Mouse (Mus musculus) MEL (cell line): ENCODE results near the gene Prpsap1. TPM values are rescaled to one million over a fixed set of nuclear protein-coding genes. Genes with fewer than 3 reads are reported as not detected.

Source experiments
- DNase-seq: peaks from one replicate; pipeline ENCODE4 v3.0.0; 2011; ENCODE audit warnings: low read depth, low spot score
- H3K27ac ChIP-seq: 2 replicates; pipeline ENCODE4 v1.5.1; 2012; ENCODE audit warnings: low read depth, mild to moderate bottlenecking, control low read depth, low read length, moderate library complexity; ENCODE audit not compliant: control insufficient read depth
- H3K27me3 ChIP-seq, 2 experiments: fragments of 150-350 bp in 1 of 2; sonication (generic) in 1 of 2; 2 replicates each; pipeline ENCODE4 v1.6.1; 2012; ENCODE audit warnings: low read length in 2 of 2, mild to moderate bottlenecking in 2 of 2, improper control_type of control experiment in 1 of 2, moderate library complexity in 1 of 2; ENCODE audit not compliant: insufficient read depth in 2 of 2, control insufficient read depth in 1 of 2
- H3K36me3 ChIP-seq, 2 experiments: 2 replicates each; pipeline ENCODE4 v1.6.1; 2012 to 2014; ENCODE audit warnings: low read length in 2 of 2, improper control_type of control experiment in 1 of 2, inconsistent platforms in 1 of 2, mild to moderate bottlenecking in 1 of 2; ENCODE audit not compliant: insufficient read depth in 2 of 2, control insufficient read depth in 1 of 2
- H3K4me1 ChIP-seq, 2 experiments: fragments of 150-350 bp in 1 of 2; sonication (generic) in 1 of 2; 2 replicates each; pipeline ENCODE4 v1.6.1; 2012; ENCODE audit warnings: low read length in 2 of 2, improper control_type of control experiment in 1 of 2, mild to moderate bottlenecking in 1 of 2; ENCODE audit not compliant: insufficient read depth in 2 of 2, control insufficient read depth in 1 of 2
- H3K4me3 ChIP-seq, 2 experiments: fragments of 150-350 bp in 1 of 2; sonication (generic) in 1 of 2; 2 replicates each; pipeline ENCODE4 v1.5.1; 2012; ENCODE audit warnings: low read depth in 2 of 2, low read length in 2 of 2, mild to moderate bottlenecking in 2 of 2, moderate library complexity in 2 of 2, control low read depth in 1 of 2, improper control_type of control experiment in 1 of 2; ENCODE audit not compliant: control insufficient read depth in 1 of 2, insufficient read depth in 1 of 2
- H3K79me2 ChIP-seq: 2 replicates; pipeline ENCODE4 v1.6.1; 2012; ENCODE audit warnings: mild to moderate bottlenecking, low read length, moderate library complexity; ENCODE audit not compliant: control insufficient read depth, poor library complexity, insufficient read depth
- H3K9ac ChIP-seq: 2 replicates; pipeline ENCODE4 v1.6.1; 2012; ENCODE audit warnings: low read depth, mild to moderate bottlenecking, control low read depth, low read length, moderate library complexity; ENCODE audit not compliant: control insufficient read depth, poor library complexity, severe bottlenecking
- H3K9me3 ChIP-seq: fragments of 150-350 bp; sonication (generic); replicated peaks from 2 replicates; pipeline ENCODE4 v1.6.1; 2012; ENCODE audit warnings: mild to moderate bottlenecking, low read length, improper control_type of control experiment, moderate library complexity; ENCODE audit not compliant: insufficient read depth
- BHLHE40 ChIP-seq: IDR thresholded peaks from 2 replicates; pipeline ENCODE4 v1.6.1; 2012; ENCODE audit warnings: low read depth, mild to moderate bottlenecking, inconsistent platforms, low read length, improper control_type of control experiment, borderline replicate concordance
- CHD1 ChIP-seq: IDR thresholded peaks from 2 replicates; pipeline ENCODE4 v1.6.1; 2012; ENCODE audit warnings: low read depth, mild to moderate bottlenecking, inconsistent platforms, low read length, improper control_type of control experiment
- CHD2 ChIP-seq: IDR thresholded peaks from 2 replicates; pipeline ENCODE4 v1.6.1; 2011; ENCODE audit warnings: low read length, improper control_type of control experiment
- CTCF ChIP-seq, 3 experiments: IDR thresholded peaks in 2 of 3; conservative IDR thresholded peaks in 1 of 3; 2 replicates each; pipeline ENCODE4 v1.5.1; 2011 to 2012; ENCODE audit warnings: low read length in 3 of 3, low read depth in 2 of 3, mild to moderate bottlenecking in 2 of 3, improper control_type of control experiment in 1 of 3, inconsistent platforms in 1 of 3, mixed read lengths in 1 of 3, moderate library complexity in 1 of 3; ENCODE audit not compliant: control insufficient read depth in 1 of 3, insufficient read depth in 1 of 3, poor library complexity in 1 of 3, severe bottlenecking in 1 of 3
- EP300 ChIP-seq, 2 experiments: IDR thresholded peaks; 2 replicates each; pipeline ENCODE4 v1.6.1; 2011; ENCODE audit warnings: improper control_type of control experiment in 2 of 2, low read length in 2 of 2, low read depth in 1 of 2, mild to moderate bottlenecking in 1 of 2
- ETS1 ChIP-seq: IDR thresholded peaks from 2 replicates; pipeline ENCODE4 v1.6.1; 2012; ENCODE audit warnings: low read depth, mild to moderate bottlenecking, inconsistent platforms, low read length, improper control_type of control experiment, moderate library complexity
- GATA1 ChIP-seq: IDR thresholded peaks from 2 replicates; pipeline ENCODE4 v1.6.1; 2011; ENCODE audit warnings: low read depth, low read length, improper control_type of control experiment
- HCFC1 ChIP-seq: IDR thresholded peaks from 2 replicates; pipeline ENCODE4 v1.6.1; 2012; ENCODE audit warnings: low read depth, mild to moderate bottlenecking, inconsistent platforms, low read length, improper control_type of control experiment, moderate library complexity
- KAT2A ChIP-seq: conservative IDR thresholded peaks from 2 replicates; pipeline ENCODE4 v1.6.1; 2012; ENCODE audit warnings: low read depth, low read length, improper control_type of control experiment, inconsistent platforms
- MAFK ChIP-seq: IDR thresholded peaks from 2 replicates; pipeline ENCODE4 v1.6.1; 2011; ENCODE audit warnings: low read depth, mild to moderate bottlenecking, low read length, improper control_type of control experiment, borderline replicate concordance
- MAX ChIP-seq: IDR thresholded peaks from 2 replicates; pipeline ENCODE4 v1.6.1; 2011; ENCODE audit warnings: low read length, improper control_type of control experiment
- MAZ ChIP-seq: IDR thresholded peaks from 2 replicates; pipeline ENCODE4 v1.6.1; 2012; ENCODE audit warnings: low read depth, mild to moderate bottlenecking, inconsistent platforms, low read length, improper control_type of control experiment
- MEF2A ChIP-seq: IDR thresholded peaks from 2 replicates; pipeline ENCODE4 v1.6.1; 2014; ENCODE audit warnings: low read depth, mild to moderate bottlenecking, inconsistent platforms, low read length, improper control_type of control experiment; ENCODE audit not compliant: poor library complexity, insufficient replicate concordance, severe bottlenecking; ENCODE audit errors: extremely low read depth
- MYB ChIP-seq: IDR thresholded peaks from 2 replicates; pipeline ENCODE4 v1.6.1; 2011; ENCODE audit warnings: mild to moderate bottlenecking, low read depth, low read length, improper control_type of control experiment
- MYC ChIP-seq: IDR thresholded peaks from 2 replicates; pipeline ENCODE4 v1.6.1; 2011; ENCODE audit warnings: low read depth, mild to moderate bottlenecking, low read length, improper control_type of control experiment, moderate library complexity
- NRF1 ChIP-seq: IDR thresholded peaks from 2 replicates; pipeline ENCODE4 v1.6.1; 2014; ENCODE audit warnings: low read depth, mild to moderate bottlenecking, inconsistent platforms, low read length, improper control_type of control experiment, moderate library complexity; ENCODE audit not compliant: poor library complexity, insufficient read depth, severe bottlenecking
- POLR2A ChIP-seq, 2 experiments: IDR thresholded peaks; 2 replicates each; pipeline ENCODE4 v1.6.1; 2011 to 2012; ENCODE audit warnings: low read length in 2 of 2, mild to moderate bottlenecking in 2 of 2, control low read depth in 1 of 2, improper control_type of control experiment in 1 of 2, low read depth in 1 of 2, moderate library complexity in 1 of 2; ENCODE audit not compliant: control insufficient read depth in 1 of 2, insufficient read depth in 1 of 2, poor library complexity in 1 of 2
- POLR2AphosphoS5 ChIP-seq: IDR thresholded peaks from 2 replicates; pipeline ENCODE4 v1.6.1; 2012; ENCODE audit warnings: low read depth, borderline replicate concordance, mild to moderate bottlenecking, inconsistent platforms, low read length, moderate library complexity, mixed read lengths
- RAD21 ChIP-seq: IDR thresholded peaks from 2 replicates; pipeline ENCODE4 v1.6.1; 2011; ENCODE audit warnings: mild to moderate bottlenecking, low read depth, low read length, improper control_type of control experiment
- SIN3A ChIP-seq: IDR thresholded peaks from 2 replicates; pipeline ENCODE4 v1.6.1; 2012; ENCODE audit warnings: low read length, improper control_type of control experiment, inconsistent platforms
- TBP ChIP-seq: IDR thresholded peaks from 2 replicates; pipeline ENCODE4 v1.8.0; 2011; ENCODE audit warnings: low read depth, low read length, improper control_type of control experiment
- USF1 ChIP-seq: IDR thresholded peaks from 2 replicates; pipeline ENCODE4 v1.6.1; 2014; ENCODE audit warnings: low read depth, mild to moderate bottlenecking, inconsistent platforms, low read length, improper control_type of control experiment, moderate library complexity
- USF2 ChIP-seq, 2 experiments: IDR thresholded peaks; 2 replicates each; pipeline ENCODE4 v1.6.1; 2011 to 2012; ENCODE audit warnings: improper control_type of control experiment in 2 of 2, low read length in 2 of 2, borderline replicate concordance in 1 of 2, inconsistent platforms in 1 of 2, low read depth in 1 of 2, mild to moderate bottlenecking in 1 of 2; ENCODE audit not compliant: insufficient read depth in 1 of 2
- ZKSCAN1 ChIP-seq: IDR thresholded peaks from 2 replicates; pipeline ENCODE4 v1.6.1; 2012; ENCODE audit warnings: low read depth, mild to moderate bottlenecking, inconsistent platforms, low read length, improper control_type of control experiment, moderate library complexity
- polyA plus RNA-seq, 2 experiments: library from polyadenylated mRNA; stranded (reverse) in 1 of 2; unstranded in 1 of 2; fragments of >175 nt in 1 of 2; fragments of >200 nt in 1 of 2; gene quantifications; 2 replicates each; pipeline versions ENCODE4 v1.2.1 to v1.2.4; 2012; ENCODE audit warnings: low replicate concordance in 2 of 2, low read depth in 1 of 2; ENCODE audit not compliant: insufficient read length in 2 of 2, insufficient read depth in 1 of 2, missing spikeins in 1 of 2
- total RNA-seq: library from RNA; depleted of rRNA; stranded (reverse); fragments of 300-350 nt; gene quantifications from 2 replicates; pipeline ENCODE4 v1.2.3, GENCODE M21; 2012

Prpsap1 gene
- total and polyA plus RNA-seq, 3 experiments = 112 to 155 TPM; not detected in 1

DNA sequence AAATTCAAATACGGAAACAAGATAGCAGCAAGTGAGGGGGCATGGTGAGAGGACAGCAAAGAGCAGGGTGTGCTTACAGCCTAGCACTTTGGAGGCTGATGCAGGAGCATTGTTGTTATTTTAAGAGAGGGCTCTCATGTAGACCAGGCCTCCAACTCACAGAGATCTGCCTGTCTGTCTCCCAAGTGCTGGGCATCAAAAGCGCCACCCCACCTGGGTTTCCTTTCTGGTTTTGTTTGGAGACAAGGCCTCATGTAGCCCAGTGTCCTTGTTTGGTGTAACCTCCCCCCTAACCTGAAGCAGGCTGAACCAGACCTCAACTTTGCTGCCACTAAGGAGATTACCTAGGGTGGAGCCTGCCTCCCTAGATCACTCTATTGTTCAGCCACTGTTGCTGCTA is 71.4 kb downstream of the Prpsap1 start:
- no peak overlapping the region for H3K27ac ChIP-seq
- H3K79me2 ChIP-seq = no peaks in the 10 kb centered on the region
- no peaks in the 10 kb centered on the region for H3K27me3 ChIP-seq
- no peak overlapping the region for H3K9ac ChIP-seq
- H3K36me3 ChIP-seq = peaks cover 0 to 17% of the 10 kb centered on the region in 2 experiments; a peak in 2 of 4 replicates
- TF ChIP-seq NRF1 (no peak), RAD21 (no peak), MAFK (no peak), USF1 (no peak), EP300 (IDR thresholded peaks at IDR 0.05; ENCODE audit: low read depth in 1 of 2, low read length in 2 of 2) (no peak), POLR2AphosphoS5 (no peak), TBP (no peak), SIN3A (no peak), MYB (no peak), POLR2A (IDR thresholded peaks at IDR 0.05; ENCODE audit: control insufficient read depth in 1 of 2, insufficient read depth in 1 of 2, low read depth in 1 of 2, low read length in 2 of 2, poor library complexity in 1 of 2) (no peak), MAX (no peak), MAZ (no peak), USF2 (IDR thresholded peaks at IDR 0.05; ENCODE audit: borderline replicate concordance in 1 of 2, insufficient read depth in 1 of 2, low read depth in 1 of 2, low read length in 2 of 2) (no peak), GATA1 (no peak)
- DNase-seq = no peak
- peaks cover 10 to 20% of the 10 kb centered on the region in 2 experiments for H3K4me1 ChIP-seq
- no peaks in the 10 kb centered on the region for H3K9me3 ChIP-seq
- H3K4me3 ChIP-seq = no peak overlapping the region

DNA sequence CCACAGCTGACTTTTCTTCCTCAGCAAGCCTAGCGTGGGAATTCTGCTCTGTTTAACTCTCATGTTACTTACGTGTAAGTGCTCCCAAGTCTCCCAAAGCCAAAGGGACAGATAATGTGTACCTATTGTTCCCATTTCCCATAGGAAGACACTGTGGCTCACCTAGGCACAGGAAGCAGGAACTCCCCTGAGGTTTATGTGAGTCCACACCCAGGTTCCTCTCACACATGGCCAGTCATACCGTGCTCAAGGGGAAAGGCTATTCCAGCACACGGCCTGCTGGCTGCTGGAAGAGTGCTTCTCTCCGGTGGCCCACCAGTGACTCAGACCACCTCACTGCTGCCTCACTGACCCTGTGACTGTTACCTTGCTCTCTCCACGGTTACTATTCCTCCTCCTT is 72.9 kb downstream of the Prpsap1 start:
- H3K9ac ChIP-seq = no peak overlapping the region
- peaks cover 10 to 17% of the 10 kb centered on the region in 2 experiments for H3K4me1 ChIP-seq
- no peak for DNase-seq
- H3K36me3 ChIP-seq = peaks cover 0 to 14% of the 10 kb centered on the region in 2 experiments; a peak in 2 of 4 replicates
- no peaks in the 10 kb centered on the region for H3K27me3 ChIP-seq
- no peak overlapping the region for H3K4me3 ChIP-seq
- TF ChIP-seq ETS1 = no peak
- no peak for TF ChIP-seq MYB
- no peak for TF ChIP-seq CHD1
- TF ChIP-seq USF1 = no peak
- TF ChIP-seq MAX = no peak
- TF ChIP-seq USF2 (IDR thresholded peaks at IDR 0.05; ENCODE audit: borderline replicate concordance in 1 of 2, insufficient read depth in 1 of 2, low read depth in 1 of 2, low read length in 2 of 2) = no peak
- no peak for TF ChIP-seq MYC
- no peak for TF ChIP-seq HCFC1
- TF ChIP-seq TBP = no peak
- TF ChIP-seq KAT2A = no peak
- no peak for TF ChIP-seq NRF1
- no peak for TF ChIP-seq MEF2A
- no peak for TF ChIP-seq CHD2
- no peak for TF ChIP-seq ZKSCAN1
- no peak for TF ChIP-seq POLR2A (IDR thresholded peaks at IDR 0.05; ENCODE audit: control insufficient read depth in 1 of 2, insufficient read depth in 1 of 2, low read depth in 1 of 2, low read length in 2 of 2, poor library complexity in 1 of 2)
- no peak for TF ChIP-seq BHLHE40
- no peak for TF ChIP-seq MAFK
- TF ChIP-seq CTCF (IDR thresholded peaks at IDR 0.05 in 2 of 3, conservative IDR thresholded peaks at IDR 0.05 in 1 of 3; ENCODE audit: control insufficient read depth in 1 of 3, insufficient read depth in 1 of 3, low read depth in 2 of 3, low read length in 3 of 3, poor library complexity in 1 of 3, severe bottlenecking in 1 of 3) = no peak
- H3K9me3 ChIP-seq = no peaks in the 10 kb centered on the region
- H3K27ac ChIP-seq = no peak overlapping the region
- H3K79me2 ChIP-seq = no peaks in the 10 kb centered on the region
